Mouse (Mus musculus): ENCODE measurements around the gene Taf1b. TPM values are rescaled to one million over a fixed set of nuclear protein-coding genes. Genes with fewer than 3 reads are reported as not detected.

Taf1b gene
- polyA plus RNA-seq, 1 experiment from 2014 or later = 27.6 TPM

- peak; percentile 75 for ATAC-seq (replicated peaks; ENCODE audit: low FRiP score, low read depth)
- H3K27me3 ChIP-seq (ENCODE audit: insufficient read depth, low read length) = no peaks in the 10 kb centered on the region
- H3K36me3 ChIP-seq (ENCODE audit: insufficient read depth, low read length) = no peaks in the 10 kb centered on the region
- peaks cover 12% of the 10 kb centered on the region for H3K4me1 ChIP-seq (replicated peaks; ENCODE audit: insufficient read depth, low read length)
- peak; percentile 73 for DNase-seq (ENCODE audit: low spot score)
- H3K9ac ChIP-seq (ENCODE audit: low read depth, low read length) = no peak overlapping the region
- TF ChIP-seq CTCF (IDR thresholded peaks at IDR 0.05; ENCODE audit: low read depth) = no peak; the same call in 1 of the 2 replicates
- H3K9me3 ChIP-seq (replicated peaks; ENCODE audit: low read length) = no peaks in the 10 kb centered on the region
- H3K4me2 ChIP-seq (ENCODE audit: low read length) = peak overlapping the region; percentile 66
- H3K4me3 ChIP-seq (replicated peaks; ENCODE audit: low read depth, low read length) = peak overlapping the region; percentile 24
- peak overlapping the region; percentile 58; the same call in 1 of the 2 replicates for H3K27ac ChIP-seq
- WGBS = 2% methylated on average over 22 of the region's 22 CpGs
Observed at GRCm38 (mm10) chr12:24592956-24593672, 95.0 kb downstream of the Taf1b start.

- WGBS = 65% methylated on average over 6 of the region's 6 CpGs
- no peak for TF ChIP-seq CTCF (IDR thresholded peaks at IDR 0.05; ENCODE audit: low read depth)
- no peak overlapping the region for H3K27ac ChIP-seq
- no peaks in the 10 kb centered on the region for H3K27me3 ChIP-seq (ENCODE audit: insufficient read depth, low read length)
- H3K9me3 ChIP-seq (replicated peaks; ENCODE audit: low read length) = no peaks in the 10 kb centered on the region
- no peak for DNase-seq (ENCODE audit: low spot score)
- H3K4me3 ChIP-seq (replicated peaks; ENCODE audit: low read depth, low read length) = no peak overlapping the region
- H3K9ac ChIP-seq (ENCODE audit: low read depth, low read length) = no peak overlapping the region
- no peak overlapping the region for H3K4me2 ChIP-seq (ENCODE audit: low read length)
- H3K4me1 ChIP-seq (replicated peaks; ENCODE audit: insufficient read depth, low read length) = peaks cover 12% of the 10 kb centered on the region
- no peak for ATAC-seq (replicated peaks; ENCODE audit: low FRiP score, low read depth)
- H3K36me3 ChIP-seq (ENCODE audit: insufficient read depth, low read length) = no peaks in the 10 kb centered on the region
Observed at GRCm38 (mm10) chr12:24597376-24597775, 99.2 kb downstream of the Taf1b start.

- no peaks in the 10 kb centered on the region for H3K36me3 ChIP-seq (ENCODE audit: insufficient read depth, low read length)
- no peak overlapping the region for H3K4me2 ChIP-seq (ENCODE audit: low read length)
- H3K27ac ChIP-seq = no peak overlapping the region
- H3K4me1 ChIP-seq (replicated peaks; ENCODE audit: insufficient read depth, low read length) = no peaks in the 10 kb centered on the region
- H3K9ac ChIP-seq (ENCODE audit: low read depth, low read length) = no peak overlapping the region
- no peak for TF ChIP-seq CTCF (IDR thresholded peaks at IDR 0.05; ENCODE audit: low read depth)
- no peaks in the 10 kb centered on the region for H3K9me3 ChIP-seq (replicated peaks; ENCODE audit: low read length)
- H3K27me3 ChIP-seq (ENCODE audit: insufficient read depth, low read length) = no peaks in the 10 kb centered on the region
- WGBS = 57% methylated on average over 8 of the region's 8 CpGs
- ATAC-seq (replicated peaks; ENCODE audit: low FRiP score, low read depth) = no peak
- no peak overlapping the region for H3K4me3 ChIP-seq (replicated peaks; ENCODE audit: low read depth, low read length)
- DNase-seq (ENCODE audit: low spot score) = no peak
Observed at GRCm38 (mm10) chr12:24599366-24599895, 101.3 kb downstream of the Taf1b start.

DNA sequence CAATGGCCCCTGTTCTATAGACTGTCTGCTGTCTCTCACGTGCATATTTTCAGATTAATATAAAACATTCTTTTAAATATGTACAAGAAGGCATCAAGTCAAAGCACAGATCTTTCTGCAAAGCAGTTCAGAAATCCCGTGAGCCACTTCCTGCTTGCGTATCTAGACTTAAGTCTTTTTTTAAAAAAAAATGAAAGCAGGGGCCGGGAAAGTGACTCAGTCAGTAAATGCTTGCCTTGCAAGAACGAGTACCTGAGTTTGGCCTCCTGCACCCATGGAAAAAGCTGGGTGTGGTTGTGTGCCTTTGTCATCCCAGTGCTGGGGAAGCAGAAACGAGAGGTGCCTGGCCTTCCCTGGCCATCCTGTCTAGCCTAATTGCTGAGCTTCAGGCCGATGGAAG is 101.9 kb downstream of the Taf1b start:
- no peak for TF ChIP-seq CTCF (IDR thresholded peaks at IDR 0.05; ENCODE audit: low read depth)

GRCm38 (mm10) chr12:24600806-24601205 is 102.6 kb downstream of the Taf1b start:
- H3K4me2 ChIP-seq (ENCODE audit: low read length) = no peak overlapping the region
- no peak overlapping the region for H3K9ac ChIP-seq (ENCODE audit: low read depth, low read length)
- peak; percentile 85 for TF ChIP-seq CTCF (IDR thresholded peaks at IDR 0.05; ENCODE audit: low read depth)
- peak; percentile 77 for ATAC-seq (replicated peaks; ENCODE audit: low FRiP score, low read depth)
- DNase-seq (ENCODE audit: low spot score) = peak; percentile 85
- H3K27me3 ChIP-seq (ENCODE audit: insufficient read depth, low read length) = no peaks in the 10 kb centered on the region
- H3K36me3 ChIP-seq (ENCODE audit: insufficient read depth, low read length) = no peaks in the 10 kb centered on the region
- H3K27ac ChIP-seq = no peak overlapping the region
- no peak overlapping the region for H3K4me3 ChIP-seq (replicated peaks; ENCODE audit: low read depth, low read length)
- WGBS = 3% methylated on average over 9 of the region's 9 CpGs
- H3K4me1 ChIP-seq (replicated peaks; ENCODE audit: insufficient read depth, low read length) = no peaks in the 10 kb centered on the region
- H3K9me3 ChIP-seq (replicated peaks; ENCODE audit: low read length) = no peaks in the 10 kb centered on the region

More for the DNA sequence above, 101.9 kb downstream of the Taf1b start:
- H3K27ac ChIP-seq = no peak overlapping the region
- DNase-seq (ENCODE audit: low spot score) (no peak), ATAC-seq (replicated peaks; ENCODE audit: low FRiP score, low read depth) (no peak)
- 90% methylated on average over 7 of the region's 7 CpGs for WGBS
- H3K4me1 ChIP-seq (replicated peaks; ENCODE audit: insufficient read depth, low read length) = no peaks in the 10 kb centered on the region
- H3K4me3 ChIP-seq (replicated peaks; ENCODE audit: low read depth, low read length) = no peak overlapping the region
- no peak overlapping the region for H3K9ac ChIP-seq (ENCODE audit: low read depth, low read length)
- H3K4me2 ChIP-seq (ENCODE audit: low read length) = no peak overlapping the region
- H3K9me3 ChIP-seq (replicated peaks; ENCODE audit: low read length) = no peaks in the 10 kb centered on the region
- no peaks in the 10 kb centered on the region for H3K27me3 ChIP-seq (ENCODE audit: insufficient read depth, low read length)
- no peaks in the 10 kb centered on the region for H3K36me3 ChIP-seq (ENCODE audit: insufficient read depth, low read length)

- H3K4me1 ChIP-seq (replicated peaks; ENCODE audit: insufficient read depth, low read length) = no peaks in the 10 kb centered on the region
- TF ChIP-seq CTCF (IDR thresholded peaks at IDR 0.05; ENCODE audit: low read depth) = peak; percentile 80
- no peaks in the 10 kb centered on the region for H3K27me3 ChIP-seq (ENCODE audit: insufficient read depth, low read length)
- no peak overlapping the region for H3K4me3 ChIP-seq (replicated peaks; ENCODE audit: low read depth, low read length)
- no peak overlapping the region for H3K9ac ChIP-seq (ENCODE audit: low read depth, low read length)
- H3K36me3 ChIP-seq (ENCODE audit: insufficient read depth, low read length) = no peaks in the 10 kb centered on the region
- WGBS = 48% methylated on average over 2 of the region's 2 CpGs
- H3K4me2 ChIP-seq (ENCODE audit: low read length) = no peak overlapping the region
- no peaks in the 10 kb centered on the region for H3K9me3 ChIP-seq (replicated peaks; ENCODE audit: low read length)
- ATAC-seq (replicated peaks; ENCODE audit: low FRiP score, low read depth) = no peak
- H3K27ac ChIP-seq = no peak overlapping the region
- peak; percentile 79 for DNase-seq (ENCODE audit: low spot score)
Observed at GRCm38 (mm10) chr12:24603266-24603665, 105.1 kb downstream of the Taf1b start.
